Mouse (Mus musculus) mesoderm, embryonic 11.5 days (tissue): ENCODE data around the gene Cxcl12.

Source experiments
- DNase-seq: peaks from one replicate; pipeline ENCODE4 v3.0.0-alpha.2; 2012; ENCODE audit warnings: low read depth, low spot score

Gene Cxcl12

GRCm38 (mm10) chr6:117168321-117169011, at the start of gene Cxcl12:
TSS of gene Cxcl12 (plus strand) at chr6:117168535.
- peak; percentile 71 for DNase-seq

GRCm38 (mm10) chr6:117122074-117122473, 46.3 kb upstream of the Cxcl12 start:
- DNase-seq = no peak

- DNase-seq = no peak
These were observed 42.0 kb upstream of the Cxcl12 start for GRCm38 (mm10) chr6:117126356-117126755.

GRCm38 (mm10) chr6:117129443-117129842, 38.9 kb upstream of the Cxcl12 start:
- no peak for DNase-seq

GRCm38 (mm10) chr6:117130680-117131111, 37.6 kb upstream of the Cxcl12 start:
- peak; percentile 66 for DNase-seq

DNA sequence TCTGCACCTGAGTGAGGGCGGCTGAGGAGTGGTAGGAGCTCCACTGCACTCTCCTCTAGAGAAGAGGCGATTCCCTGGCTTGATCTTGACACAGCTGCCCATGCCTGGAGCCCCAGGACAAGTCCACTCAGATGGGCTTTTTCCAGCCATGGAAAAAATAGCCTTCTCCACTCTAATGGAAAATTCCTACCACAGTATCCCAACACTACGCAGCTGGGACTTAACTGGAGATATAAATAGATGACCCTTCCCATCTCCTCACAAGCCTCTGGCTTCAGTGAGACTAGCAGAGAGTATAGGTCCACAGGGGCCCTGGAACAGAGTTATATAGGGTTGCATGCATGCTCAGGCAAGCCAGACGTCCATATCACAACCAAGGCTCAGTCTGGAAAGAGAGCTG, 33.8 kb upstream of the Cxcl12 start:
- DNase-seq = no peak

- no peak for DNase-seq
These were observed 30.6 kb upstream of the Cxcl12 start for GRCm38 (mm10) chr6:117137735-117138134.

- no peak for DNase-seq
These were observed 27.4 kb upstream of the Cxcl12 start for GRCm38 (mm10) chr6:117140907-117141306.

DNA sequence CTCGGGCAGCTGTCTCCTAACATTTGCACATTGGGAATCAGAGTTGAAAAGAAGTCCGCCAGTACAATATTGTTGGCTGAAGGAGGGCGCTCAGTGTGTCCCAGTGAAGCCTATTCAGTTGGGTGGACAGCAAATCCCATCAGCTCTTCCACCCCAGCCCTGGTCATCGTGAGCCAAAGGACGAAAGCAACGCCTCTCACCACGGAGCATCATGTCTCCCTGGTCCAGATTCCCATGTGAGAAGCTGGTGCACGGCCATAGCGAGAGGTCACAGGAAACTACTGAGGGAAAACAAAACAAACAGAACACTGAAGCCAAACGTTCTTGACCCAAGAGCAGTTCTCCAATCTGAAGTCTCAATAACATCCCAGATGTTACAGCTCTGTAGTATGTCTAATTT, 21.4 kb upstream of the Cxcl12 start:
- DNase-seq = no peak

DNA sequence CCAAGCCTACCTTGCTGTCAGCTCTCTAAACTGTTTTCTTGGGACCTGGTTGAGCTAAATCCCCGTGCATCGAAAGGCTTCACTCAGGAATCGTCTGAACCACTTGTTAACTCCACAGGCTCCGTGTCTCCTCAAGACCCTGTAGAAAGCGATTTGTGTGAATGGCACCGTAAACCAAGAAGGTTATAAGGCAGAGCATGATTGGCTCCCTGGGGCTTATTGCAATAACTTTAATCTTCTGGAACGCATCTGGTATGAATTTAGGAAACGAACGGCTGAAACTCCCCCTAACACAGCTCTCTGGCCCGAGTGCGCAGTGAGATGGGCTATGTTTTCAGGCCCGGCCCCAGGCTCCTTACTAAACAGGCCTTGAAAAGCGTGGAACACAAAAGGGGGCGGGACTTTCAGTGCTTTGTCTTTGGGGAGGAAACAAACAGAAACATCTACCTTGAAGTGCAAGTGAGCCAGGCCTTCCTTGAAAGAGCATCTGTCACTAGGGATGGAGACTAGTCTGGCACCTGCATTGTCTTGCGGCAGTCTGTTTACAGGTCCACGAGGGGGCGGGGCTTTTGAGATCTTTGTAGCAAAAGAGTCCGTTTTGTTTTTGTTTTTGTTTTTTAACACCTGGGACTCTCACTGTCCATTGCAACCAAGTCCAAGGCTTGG, 16.7 kb upstream of the Cxcl12 start:
- DNase-seq = peak; percentile 56

DNA sequence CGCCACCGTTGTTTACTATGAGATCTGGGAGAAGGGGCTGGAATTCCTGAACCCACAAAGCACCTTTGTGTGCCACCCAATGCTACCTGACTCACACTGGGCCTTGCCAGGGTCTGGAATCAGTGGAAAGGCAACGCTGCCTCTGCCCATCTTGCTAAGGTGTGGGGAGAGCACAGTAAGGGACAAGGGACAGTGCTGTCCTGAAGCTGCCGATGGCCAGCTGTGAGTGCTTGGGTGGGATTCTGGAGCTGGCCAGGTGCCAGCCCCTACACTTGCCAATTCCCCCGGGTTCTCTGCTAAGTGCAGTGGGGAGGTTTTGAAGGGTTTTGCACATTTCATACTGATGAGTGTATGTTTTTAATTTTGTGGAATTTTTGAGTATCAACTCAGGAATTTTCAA, 15.3 kb upstream of the Cxcl12 start:
- no peak for DNase-seq

DNA sequence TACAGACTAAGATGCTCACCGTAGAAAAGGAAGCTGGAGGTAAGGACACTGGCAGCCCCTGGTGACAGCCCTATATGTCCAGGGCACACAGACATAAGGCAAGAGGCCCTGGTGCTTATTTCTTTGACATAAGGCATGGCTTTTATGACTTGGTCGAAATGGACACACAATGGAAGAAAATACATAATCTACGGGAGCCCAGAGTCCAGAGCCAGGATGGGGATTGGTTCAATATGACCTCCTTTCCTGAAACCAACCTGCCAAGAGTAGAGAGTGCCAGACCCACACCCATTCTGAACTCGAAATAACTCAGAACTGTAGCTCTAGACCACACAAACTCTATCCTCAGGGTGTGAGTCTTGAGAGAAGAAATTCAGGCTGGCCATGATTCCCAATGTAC, 11.5 kb upstream of the Cxcl12 start:
- no peak for DNase-seq

GRCm38 (mm10) chr6:117159710-117160690, 8.3 kb upstream of the Cxcl12 start:
- peak; percentile 43 for DNase-seq

GRCm38 (mm10) chr6:117163486-117163885, 4.8 kb upstream of the Cxcl12 start:
- no peak for DNase-seq

GRCm38 (mm10) chr6:117166581-117167425, 1.5 kb upstream of the Cxcl12 start:
- DNase-seq = peak; percentile 92

GRCm38 (mm10) chr6:117167426-117167730, 957 bp upstream of the Cxcl12 start:
- DNase-seq = no peak

- DNase-seq = no peak
These were observed 945 bp downstream of the Cxcl12 start for GRCm38 (mm10) chr6:117169051-117169909.

DNA sequence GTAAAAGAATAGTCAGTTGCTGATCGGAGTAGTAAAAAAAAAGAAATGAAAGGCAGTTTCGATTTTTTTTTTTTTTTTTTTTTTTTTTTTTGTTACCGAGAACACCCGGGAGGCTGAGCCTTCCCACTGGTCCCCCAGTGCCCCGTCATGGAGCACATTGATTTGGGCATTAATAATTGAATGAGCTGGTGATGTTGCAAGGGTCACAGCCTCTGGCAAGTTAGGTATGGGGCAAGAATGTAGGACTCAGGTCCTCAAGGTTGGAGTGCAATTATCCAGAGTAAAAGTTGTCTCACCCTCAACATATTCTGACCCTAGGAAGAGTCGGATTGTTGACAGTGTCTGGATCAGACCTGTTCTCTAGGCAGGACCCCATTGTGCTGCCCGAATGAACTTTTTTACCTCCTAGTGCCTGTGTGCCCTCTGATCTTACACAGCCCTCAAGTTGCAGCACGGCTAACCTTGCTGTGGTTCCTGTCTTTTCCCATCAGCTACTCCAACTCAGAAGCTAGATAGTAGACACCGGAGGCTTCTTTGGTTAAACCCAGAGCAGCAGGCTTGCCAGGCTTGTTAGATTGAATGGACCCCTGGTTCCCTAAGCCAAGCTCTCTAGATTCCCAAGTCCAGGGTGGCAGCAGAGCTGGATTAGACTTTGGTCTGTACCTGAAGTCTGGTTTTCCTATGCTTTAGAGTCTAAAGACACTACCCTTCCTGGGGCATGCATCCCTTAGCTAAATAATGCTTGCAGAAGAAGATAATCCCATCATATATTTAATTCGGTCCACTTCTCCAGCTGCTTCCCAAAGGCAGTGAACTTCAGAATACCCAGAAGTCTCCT, 1.8 kb downstream of the Cxcl12 start:
- DNase-seq = no peak

GRCm38 (mm10) chr6:117172358-117172757, 4.0 kb downstream of the Cxcl12 start:
- DNase-seq = no peak
